Mouse (Mus musculus) stomach, embryonic 16.5 days (tissue): Measurements from ENCODE around the gene Bank1. TPM values are rescaled to one million over a fixed set of nuclear protein-coding genes. Genes with fewer than 3 reads are reported as not detected.

Source experiments
- ATAC-seq: fragments of 200-750 bp; cut with Nextera tagmentation; 2 replicates; pipeline ENCODE4 v1.8.0; 2017; ENCODE audit warnings: moderate number of reproducible peaks, moderate TSS enrichment; ENCODE audit not compliant: insufficient read depth, low FRiP score
- H3K27ac ChIP-seq: fragments of 300-500 bp; sonication (generic); 2 replicates; pipeline ENCODE4 v1.5.1; 2014; ENCODE audit warnings: low read length
- H3K27me3 ChIP-seq: fragments of 300-500 bp; sonication (generic); 2 replicates; pipeline ENCODE4 v1.6.1; 2014; ENCODE audit warnings: low read length, control low read depth, mixed read lengths; ENCODE audit not compliant: control insufficient read depth, insufficient read depth
- H3K36me3 ChIP-seq: fragments of 300-500 bp; sonication (generic); 2 replicates; pipeline ENCODE4 v1.6.1; 2014; ENCODE audit warnings: low read length; ENCODE audit not compliant: control insufficient read depth, insufficient read depth
- H3K4me1 ChIP-seq: fragments of 300-500 bp; sonication (generic); 2 replicates; pipeline ENCODE4 v1.6.1; 2014; ENCODE audit warnings: low read length, control low read depth, mixed read lengths; ENCODE audit not compliant: control insufficient read depth, insufficient read depth
- H3K4me2 ChIP-seq: fragments of 300-500 bp; sonication (generic); 2 replicates; pipeline ENCODE4 v1.6.1; 2014; ENCODE audit warnings: low read depth, low read length, mixed read lengths
- H3K4me3 ChIP-seq: fragments of 300-500 bp; sonication (generic); replicated peaks from 2 replicates; pipeline ENCODE4 v1.5.1; 2014; ENCODE audit warnings: mild to moderate bottlenecking, low read length
- H3K9ac ChIP-seq: fragments of 300-500 bp; sonication (generic); 2 replicates; pipeline ENCODE4 v1.6.1; 2014; ENCODE audit warnings: low read length
- H3K9me3 ChIP-seq: fragments of 300-500 bp; sonication (generic); replicated peaks from 2 replicates; pipeline ENCODE4 v1.6.1; 2016; ENCODE audit warnings: low read length, control low read depth; ENCODE audit not compliant: control insufficient read depth
- WGBS: fragments of 180-500 bp; shearing (Covaris S2); extraction: QIAGEN DNeasy Blood & Tissue Kit; methylation state at CpG from one replicate; pipeline ENCODE4 v1.1.7; 2014; 5-methylcytosine and 5-hydroxymethylcytosine counted together
- polyA plus RNA-seq: library from polyadenylated mRNA; unstranded; fragments of >200 nt; fragmentation: Nextera tagmentation; extraction: Ambion mirVana; gene quantifications from 2 replicates; pipeline ENCODE4 v1.2.1, GENCODE M21; 2015

Bank1 gene
- polyA plus RNA-seq, 1 experiment from 2014 or later, result 1.7 TPM

GRCm38 (mm10) chr3:136061907-136062306 lies 264.0 kb downstream of the Bank1 start:
- H3K4me2 ChIP-seq, result no peak overlapping the region
- H3K36me3 ChIP-seq, result no peaks in the 10 kb centered on the region
- ATAC-seq, result no peak
- 72% methylated on average over 2 of the region's 2 CpGs for WGBS
- no peaks in the 10 kb centered on the region for H3K27me3 ChIP-seq
- H3K4me3 ChIP-seq, result no peak overlapping the region
- H3K27ac ChIP-seq, result no peak overlapping the region
- H3K4me1 ChIP-seq, result no peaks in the 10 kb centered on the region
- no peak overlapping the region for H3K9ac ChIP-seq
- H3K9me3 ChIP-seq, result no peaks in the 10 kb centered on the region

GRCm38 (mm10) chr3:136050635-136051034 lies 275.2 kb downstream of the Bank1 start:
- Histone ChIP-seq H3K4me2 (no peak overlapping the region), H3K36me3 (no peaks in the 10 kb centered on the region), H3K4me1 (no peaks in the 10 kb centered on the region), H3K9me3 (no peaks in the 10 kb centered on the region), H3K4me3 (no peak overlapping the region), H3K27me3 (no peaks in the 10 kb centered on the region), H3K27ac (no peak overlapping the region), H3K9ac (no peak overlapping the region)
- ATAC-seq, result no peak
- 73% methylated on average over 3 of the region's 3 CpGs for WGBS

DNA sequence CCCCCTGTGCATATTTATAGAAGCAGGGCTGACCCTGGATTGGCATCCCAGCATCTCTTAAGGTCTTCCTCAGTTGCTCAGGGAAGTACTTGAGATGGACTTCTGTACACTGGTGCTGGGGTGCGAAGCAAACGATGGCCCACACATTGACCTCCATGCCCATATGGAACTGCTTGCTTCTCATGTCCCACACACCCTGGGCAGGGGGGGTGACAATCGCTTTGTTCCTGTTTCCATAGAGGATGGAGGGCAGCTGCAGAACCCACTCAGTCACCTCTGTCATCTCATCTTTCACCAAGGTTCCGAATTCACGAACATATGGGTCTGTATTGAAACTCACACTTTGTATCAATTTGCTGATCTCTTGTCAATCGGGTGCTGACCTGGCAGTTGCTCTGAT lies 275.7 kb downstream of the Bank1 start:
- WGBS, result 89% methylated on average over 6 of the region's 6 CpGs
- H3K9me3 ChIP-seq, result no peaks in the 10 kb centered on the region
- H3K36me3 ChIP-seq, result no peaks in the 10 kb centered on the region
- no peak overlapping the region for H3K4me2 ChIP-seq
- H3K4me3 ChIP-seq, result no peak overlapping the region
- H3K4me1 ChIP-seq, result no peaks in the 10 kb centered on the region
- no peak for ATAC-seq
- no peaks in the 10 kb centered on the region for H3K27me3 ChIP-seq
- H3K9ac ChIP-seq, result no peak overlapping the region
- no peak overlapping the region for H3K27ac ChIP-seq

DNA sequence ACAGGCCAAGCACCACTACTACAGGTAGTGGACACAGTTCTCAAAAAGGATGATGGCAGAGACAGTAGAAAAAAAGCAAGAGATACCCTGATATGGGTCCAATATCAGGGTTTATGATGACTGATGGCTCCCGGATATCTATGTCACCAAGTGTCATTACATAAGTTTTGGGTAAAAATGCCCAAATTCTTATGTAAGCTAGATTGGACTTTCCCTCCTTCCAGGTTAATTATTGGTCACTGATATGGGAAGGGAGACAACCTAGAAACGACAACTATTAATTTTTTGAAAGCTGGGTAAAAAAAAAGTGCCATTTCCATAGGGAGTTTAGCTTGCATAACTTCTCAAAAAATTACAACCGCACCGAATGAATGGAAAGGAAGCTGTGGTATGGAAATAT lies 277.8 kb downstream of the Bank1 start:
- 59% methylated on average over 4 of the region's 4 CpGs for WGBS
- Histone ChIP-seq H3K4me3 (no peak overlapping the region), H3K27ac (no peak overlapping the region), H3K9me3 (0 out of 2 replicates have a peak, but pooled peaks cover 6% of the 10 kb centered on the region), H3K9ac (no peak overlapping the region), H3K36me3 (no peaks in the 10 kb centered on the region), H3K27me3 (no peaks in the 10 kb centered on the region), H3K4me1 (no peaks in the 10 kb centered on the region), H3K4me2 (no peak overlapping the region)
- ATAC-seq, result no peak

DNA sequence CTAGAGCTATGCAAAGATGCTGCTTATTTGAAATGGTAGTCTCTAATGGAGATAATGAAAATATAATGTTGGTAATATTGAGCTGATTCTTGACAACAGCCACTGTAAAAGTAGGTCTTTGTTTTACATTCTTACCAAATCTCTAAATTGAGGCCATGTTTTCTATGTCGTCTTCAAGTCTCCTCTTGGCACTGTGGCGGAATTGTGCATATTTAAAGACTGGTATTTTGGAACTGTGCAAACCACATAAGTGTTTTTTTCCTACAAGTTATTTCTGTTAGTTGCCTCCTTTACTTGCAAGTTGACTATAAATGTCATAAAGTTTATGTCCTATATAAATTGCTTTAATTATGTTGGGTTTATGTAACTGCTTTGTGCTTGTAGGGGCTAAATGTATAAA lies 280.5 kb downstream of the Bank1 start:
- Histone ChIP-seq H3K4me1 (no peaks in the 10 kb centered on the region), H3K9ac (no peak overlapping the region), H3K36me3 (no peaks in the 10 kb centered on the region), H3K9me3 (0 out of 2 replicates have a peak, but pooled peaks cover 6% of the 10 kb centered on the region), H3K4me2 (no peak overlapping the region), H3K4me3 (no peak overlapping the region), H3K27ac (no peak overlapping the region), H3K27me3 (no peaks in the 10 kb centered on the region)
- WGBS, result 57% methylated on average over 2 of the region's 2 CpGs
- no peak for ATAC-seq

- H3K4me1 ChIP-seq, result no peaks in the 10 kb centered on the region
- no peaks in the 10 kb centered on the region for H3K36me3 ChIP-seq
- ATAC-seq, result no peak
- no peak overlapping the region for H3K27ac ChIP-seq
- H3K4me2 ChIP-seq, result no peak overlapping the region
- no peak overlapping the region for H3K4me3 ChIP-seq
- H3K9me3 ChIP-seq, result 0 out of 2 replicates have a peak, but pooled peaks cover 6% of the 10 kb centered on the region
- H3K27me3 ChIP-seq, result no peaks in the 10 kb centered on the region
- 75% methylated on average over 2 of the region's 2 CpGs for WGBS
- H3K9ac ChIP-seq, result no peak overlapping the region
Observed at GRCm38 (mm10) chr3:136040041-136040440, 285.8 kb downstream of the Bank1 start.

DNA sequence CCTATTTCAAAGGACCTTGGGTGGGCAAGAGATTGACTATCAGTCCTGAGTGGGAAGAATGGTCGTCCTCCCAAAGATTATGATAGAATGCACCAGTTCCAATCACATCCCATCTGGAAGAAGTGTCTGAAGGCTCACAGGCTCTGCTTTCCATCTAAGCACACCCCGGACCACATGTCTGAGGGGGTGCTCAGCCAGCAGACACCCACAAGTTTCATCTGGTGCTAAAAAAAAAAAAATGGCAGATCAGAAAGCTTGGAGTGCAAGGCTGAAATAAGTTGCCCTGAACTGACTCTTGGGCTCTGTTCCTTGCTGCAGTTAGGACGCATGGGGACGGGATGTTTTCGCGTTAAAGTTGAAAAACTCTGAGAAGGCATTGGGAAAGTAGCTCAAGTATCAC lies 286.4 kb downstream of the Bank1 start:
- Histone ChIP-seq H3K9me3 (0 out of 2 replicates have a peak, but pooled peaks cover 6% of the 10 kb centered on the region), H3K9ac (no peak overlapping the region), H3K4me2 (no peak overlapping the region), H3K4me3 (no peak overlapping the region), H3K4me1 (no peaks in the 10 kb centered on the region), H3K27me3 (no peaks in the 10 kb centered on the region), H3K36me3 (no peaks in the 10 kb centered on the region), H3K27ac (no peak overlapping the region)
- WGBS, result 85% methylated on average over 6 of the region's 6 CpGs
- ATAC-seq, result no peak

DNA sequence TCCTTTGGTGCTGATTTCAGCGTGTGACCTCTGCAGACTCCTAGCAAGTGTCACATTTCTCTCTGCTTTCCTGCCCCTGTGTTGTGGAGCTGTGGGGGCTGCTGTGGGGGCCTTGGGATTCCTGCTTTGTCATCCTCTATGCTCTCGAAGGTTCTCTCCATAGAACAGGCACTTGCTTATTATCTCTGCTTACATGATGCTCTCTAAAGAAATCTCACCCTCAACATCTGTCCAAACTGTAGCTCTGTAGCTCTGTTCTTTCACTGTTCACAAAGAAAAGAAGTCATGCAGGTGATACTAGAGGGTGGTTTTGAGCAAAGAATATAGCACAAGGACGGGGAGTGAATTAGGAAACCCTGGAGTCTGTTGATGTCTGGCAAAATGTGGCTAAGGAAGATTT lies 288.6 kb downstream of the Bank1 start:
- no peaks in the 10 kb centered on the region for H3K4me1 ChIP-seq
- no peaks in the 10 kb centered on the region for H3K36me3 ChIP-seq
- ATAC-seq, result no peak
- no peak overlapping the region for H3K9ac ChIP-seq
- H3K27ac ChIP-seq, result no peak overlapping the region
- WGBS, result 38% methylated on average over 3 of the region's 3 CpGs
- H3K4me2 ChIP-seq, result no peak overlapping the region
- H3K4me3 ChIP-seq, result no peak overlapping the region
- H3K27me3 ChIP-seq, result no peaks in the 10 kb centered on the region
- H3K9me3 ChIP-seq, result no peaks in the 10 kb centered on the region

- Histone ChIP-seq H3K27ac (no peak overlapping the region), H3K4me1 (no peaks in the 10 kb centered on the region), H3K9me3 (no peaks in the 10 kb centered on the region), H3K36me3 (no peaks in the 10 kb centered on the region), H3K9ac (no peak overlapping the region), H3K4me2 (no peak overlapping the region), H3K27me3 (no peaks in the 10 kb centered on the region), H3K4me3 (no peak overlapping the region)
- WGBS, result 26% methylated on average over 1 of the region's 1 CpGs
- no peak for ATAC-seq
Observed at GRCm38 (mm10) chr3:136035784-136036183, 290.1 kb downstream of the Bank1 start.

DNA sequence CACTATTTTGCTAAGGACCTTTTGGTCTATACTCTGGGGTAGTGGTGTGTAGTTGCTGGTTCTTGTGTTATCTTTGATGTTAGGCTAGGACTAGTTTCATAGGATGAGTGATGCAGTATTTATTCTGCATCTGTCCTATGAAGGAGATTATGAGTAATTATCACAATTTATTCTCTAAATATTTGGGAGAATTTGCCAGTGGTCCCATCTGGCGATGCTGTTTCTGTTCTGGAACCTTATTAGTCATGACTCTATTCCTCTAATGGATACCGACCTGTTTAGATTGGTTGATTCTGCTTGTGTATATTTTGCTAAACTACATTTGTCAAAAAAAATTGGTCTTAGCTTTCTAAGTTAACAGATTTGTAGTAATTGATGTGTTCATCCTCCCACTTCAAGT lies 301.0 kb downstream of the Bank1 start:
- H3K9ac ChIP-seq, result no peak overlapping the region
- no peak overlapping the region for H3K4me3 ChIP-seq
- H3K27me3 ChIP-seq, result no peaks in the 10 kb centered on the region
- H3K4me2 ChIP-seq, result no peak overlapping the region
- H3K27ac ChIP-seq, result no peak overlapping the region
- WGBS, result 48% methylated on average over 2 of the region's 2 CpGs
- no peak for ATAC-seq
- H3K9me3 ChIP-seq, result no peaks in the 10 kb centered on the region
- no peaks in the 10 kb centered on the region for H3K36me3 ChIP-seq
- H3K4me1 ChIP-seq, result no peaks in the 10 kb centered on the region
